Mouse (Mus musculus) CH12.LX (cell line): ENCODE data around the gene Gm4763. TPM values are rescaled to one million over a fixed set of nuclear protein-coding genes. Genes with fewer than 3 reads are reported as not detected.

Source experiments
- DNase-seq: peaks from one replicate; pipeline ENCODE4 v3.0.0-alpha.2; 2013; ENCODE audit errors: extremely low read depth
- H3K27ac ChIP-seq: 2 replicates; pipeline ENCODE4 v1.5.1; 2012; ENCODE audit warnings: low read depth, mild to moderate bottlenecking, control low read depth, moderate library complexity; ENCODE audit not compliant: insufficient read depth
- H3K27me3 ChIP-seq: replicated peaks from 2 replicates; pipeline ENCODE3; 2012; ENCODE audit warnings: inconsistent platforms
- H3K36me3 ChIP-seq, 2 experiments: replicated peaks in 1 of 2; 2 replicates each; pipeline versions ENCODE3 to v1.6.1; 2012; ENCODE audit warnings: inconsistent platforms in 1 of 2, low read length in 1 of 2, mild to moderate bottlenecking in 1 of 2, mixed read lengths in 1 of 2, moderate library complexity in 1 of 2; ENCODE audit not compliant: control insufficient read depth in 1 of 2, insufficient read depth in 1 of 2
- H3K4me1 ChIP-seq, 2 experiments: 2 replicates each; pipeline ENCODE4 v1.6.1; 2012; ENCODE audit warnings: inconsistent platforms in 1 of 2, moderate library complexity in 1 of 2; ENCODE audit not compliant: insufficient read depth in 2 of 2, control insufficient read depth in 1 of 2
- H3K4me2 ChIP-seq: 2 replicates; pipeline ENCODE4 v1.6.1; 2012; ENCODE audit warnings: low read depth, mild to moderate bottlenecking, control low read depth; ENCODE audit not compliant: poor library complexity, insufficient read depth, severe bottlenecking
- H3K4me3 ChIP-seq, 3 experiments: fragments of 150-350 bp in 1 of 3; sonication (generic) in 1 of 3; replicated peaks in 1 of 3; 2 replicates each; pipeline versions ENCODE3 to v1.5.1; 2011 to 2012; ENCODE audit warnings: low read depth in 2 of 3, low read length in 2 of 3, mild to moderate bottlenecking in 2 of 3, moderate library complexity in 2 of 3, control low read depth in 1 of 3, improper control_type of control experiment in 1 of 3, inconsistent platforms in 1 of 3, mixed read lengths in 1 of 3; ENCODE audit not compliant: poor library complexity in 1 of 3
- H3K79me2 ChIP-seq: replicated peaks from 2 replicates; pipeline ENCODE4 v1.6.1; 2012; ENCODE audit warnings: mild to moderate bottlenecking, moderate library complexity; ENCODE audit not compliant: control insufficient read depth, poor library complexity, insufficient read depth, severe bottlenecking; ENCODE audit errors: extremely low read depth
- H3K9ac ChIP-seq: 2 replicates; pipeline ENCODE4 v1.6.1; 2012; ENCODE audit warnings: low read depth, mild to moderate bottlenecking, control low read depth, moderate library complexity; ENCODE audit not compliant: insufficient read depth
- H3K9me3 ChIP-seq: replicated peaks from 2 replicates; pipeline ENCODE3; 2012; ENCODE audit warnings: low read length, inconsistent platforms, mixed read lengths
- CHD1 ChIP-seq: IDR thresholded peaks from 2 replicates; pipeline ENCODE4 v1.6.1; 2012; ENCODE audit warnings: low read depth, low read length, improper control_type of control experiment, inconsistent platforms
- CHD2 ChIP-seq: IDR thresholded peaks from 2 replicates; pipeline ENCODE4 v1.6.1; 2011; ENCODE audit warnings: low read length, improper control_type of control experiment
- CTCF ChIP-seq, 2 experiments: IDR thresholded peaks in 1 of 2; conservative IDR thresholded peaks in 1 of 2; 2 replicates each; pipeline ENCODE4 v1.5.1; 2011 to 2012; ENCODE audit warnings: low read depth in 2 of 2, low read length in 2 of 2, improper control_type of control experiment in 1 of 2, inconsistent platforms in 1 of 2, mild to moderate bottlenecking in 1 of 2, moderate library complexity in 1 of 2
- ELF1 ChIP-seq: IDR thresholded peaks from 2 replicates; pipeline ENCODE4 v1.6.1; 2014; ENCODE audit warnings: low read depth, mild to moderate bottlenecking, inconsistent platforms, low read length, improper control_type of control experiment
- ETS1 ChIP-seq: conservative IDR thresholded peaks from 2 replicates; pipeline ENCODE4 v1.6.1; 2012; ENCODE audit warnings: low read depth, mild to moderate bottlenecking, inconsistent platforms, low read length, improper control_type of control experiment, moderate library complexity
- GABPA ChIP-seq: IDR thresholded peaks from 2 replicates; pipeline ENCODE4 v1.6.1; 2012; ENCODE audit warnings: low read depth, low read length, improper control_type of control experiment, inconsistent platforms; ENCODE audit not compliant: insufficient replicate concordance
- HCFC1 ChIP-seq: IDR thresholded peaks from 2 replicates; pipeline ENCODE4 v1.6.1; 2012; ENCODE audit warnings: low read depth, mild to moderate bottlenecking, inconsistent platforms, low read length, improper control_type of control experiment
- IRF4 ChIP-seq: IDR thresholded peaks from 2 replicates; pipeline ENCODE4 v1.6.1; 2014; ENCODE audit warnings: low read depth, mild to moderate bottlenecking, inconsistent platforms, low read length, improper control_type of control experiment
- JUN ChIP-seq: IDR thresholded peaks from 2 replicates; pipeline ENCODE4 v1.6.1; 2011; ENCODE audit warnings: low read depth, mild to moderate bottlenecking, low read length, improper control_type of control experiment, moderate library complexity; ENCODE audit not compliant: insufficient read depth
- JUND ChIP-seq: conservative IDR thresholded peaks from 2 replicates; pipeline ENCODE4 v1.6.1; 2011; ENCODE audit warnings: low read depth, low read length, improper control_type of control experiment
- MAFK ChIP-seq: IDR thresholded peaks from 2 replicates; pipeline ENCODE4 v1.6.1; 2011; ENCODE audit warnings: low read length, improper control_type of control experiment; ENCODE audit not compliant: insufficient replicate concordance
- MAZ ChIP-seq: IDR thresholded peaks from 2 replicates; pipeline ENCODE4 v1.6.1; 2012; ENCODE audit warnings: low read depth, mild to moderate bottlenecking, inconsistent platforms, low read length, improper control_type of control experiment, moderate library complexity
- MXI1 ChIP-seq: IDR thresholded peaks from 2 replicates; pipeline ENCODE4 v1.6.1; 2011; ENCODE audit warnings: mild to moderate bottlenecking, low read depth, low read length, improper control_type of control experiment
- MYC ChIP-seq: IDR thresholded peaks from 2 replicates; pipeline ENCODE4 v1.6.1; 2011; ENCODE audit warnings: low read depth, mild to moderate bottlenecking, improper control_type of control experiment, low read length
- NELFE ChIP-seq: IDR thresholded peaks from 2 replicates; pipeline ENCODE4 v1.6.1; 2011; ENCODE audit warnings: low read depth, low read length, improper control_type of control experiment
- NRF1 ChIP-seq: IDR thresholded peaks from 2 replicates; pipeline ENCODE4 v1.6.1; 2014; ENCODE audit warnings: low read depth, mild to moderate bottlenecking, inconsistent platforms, low read length, improper control_type of control experiment, moderate library complexity
- POLR2A ChIP-seq: IDR thresholded peaks from 2 replicates; pipeline ENCODE4 v1.6.1; 2011; ENCODE audit warnings: low read depth, mild to moderate bottlenecking, improper control_type of control experiment, low read length
- POLR2AphosphoS2 ChIP-seq: IDR thresholded peaks from 2 replicates; pipeline ENCODE4 v1.6.1; 2011; ENCODE audit warnings: low read depth, low read length, improper control_type of control experiment
- RAD21 ChIP-seq: IDR thresholded peaks from 2 replicates; pipeline ENCODE4 v1.6.1; 2011; ENCODE audit warnings: low read depth, mild to moderate bottlenecking, low read length, improper control_type of control experiment, moderate library complexity
- RCOR1 ChIP-seq: conservative IDR thresholded peaks from 2 replicates; pipeline ENCODE4 v1.6.1; 2012; ENCODE audit warnings: low read depth, mild to moderate bottlenecking, inconsistent platforms, low read length, improper control_type of control experiment
- SIN3A ChIP-seq: IDR thresholded peaks from 2 replicates; pipeline ENCODE4 v1.6.1; 2012; ENCODE audit warnings: low read length, improper control_type of control experiment, inconsistent platforms
- SMC3 ChIP-seq: IDR thresholded peaks from 2 replicates; pipeline ENCODE4 v1.6.1; 2011; ENCODE audit warnings: low read depth, low read length, improper control_type of control experiment
- TBP ChIP-seq: conservative IDR thresholded peaks from 2 replicates; pipeline ENCODE4 v1.6.1; 2011; ENCODE audit warnings: low read depth, low read length, improper control_type of control experiment
- TCF12 ChIP-seq: IDR thresholded peaks from 2 replicates; pipeline ENCODE4 v1.6.1; 2014; ENCODE audit warnings: low read depth, mild to moderate bottlenecking, inconsistent platforms, low read length, improper control_type of control experiment
- USF1 ChIP-seq: IDR thresholded peaks from 2 replicates; pipeline ENCODE4 v1.6.1; 2014; ENCODE audit warnings: low read depth, mild to moderate bottlenecking, inconsistent platforms, low read length, improper control_type of control experiment
- USF2 ChIP-seq: conservative IDR thresholded peaks from 2 replicates; pipeline ENCODE4 v1.6.1; 2011; ENCODE audit warnings: low read depth, low read length, improper control_type of control experiment
- ZC3H11A ChIP-seq: IDR thresholded peaks from 2 replicates; pipeline ENCODE4 v1.6.1; 2012; ENCODE audit warnings: low read depth, mild to moderate bottlenecking, inconsistent platforms, low read length, improper control_type of control experiment
- ZMIZ1 ChIP-seq: IDR thresholded peaks from 2 replicates; pipeline ENCODE4 v1.6.1; 2012; ENCODE audit warnings: low read depth, mild to moderate bottlenecking, inconsistent platforms, low read length, improper control_type of control experiment
- dilution Hi-C: fragments of 300-500 bp; cut with MboI; formaldehyde crosslinking; loops from 2 replicates; pipeline ENCODE4 v1.14.3; 2020; ENCODE audit warnings: low sequenced_read_pairs; ENCODE audit not compliant: extremely low pct_unique_long_range_greater_than_20kb, extremely low pct_ligation_motif_present
- in situ Hi-C: fragments of 300-500 bp; cut with MboI; formaldehyde crosslinking; loops from 3 replicates; pipeline ENCODE4 v1.14.3; 2019; ENCODE audit warnings: low sequenced_read_pairs, low pct_ligation_motif_present, low pct_unique_long_range_greater_than_20kb, mixed read lengths
- polyA plus RNA-seq: library from polyadenylated mRNA; unstranded; fragments of >175 nt; gene quantifications from 2 replicates; pipeline ENCODE4 v1.2.1, GENCODE M21; 2012; ENCODE audit warnings: low read depth; ENCODE audit not compliant: insufficient read length
- total RNA-seq, 2 experiments: library from RNA; depleted of rRNA; stranded (reverse); fragments of 300-350 nt in 1 of 2; fragments of >200 nt in 1 of 2; gene quantifications; 2 replicates each; pipeline ENCODE4 v1.2.3; 2012 to 2014

Gm4763 gene
- total and polyA plus RNA-seq, 3 experiments: not detected

- dilution Hi-C loops: no loop called here
- H3K4me3 ChIP-seq: no peak overlapping the region
- no peak for TF ChIP-seq POLR2A
- TF ChIP-seq USF2: no peak
- no peak for TF ChIP-seq MXI1
- no peak for TF ChIP-seq NELFE
- no peak for TF ChIP-seq POLR2AphosphoS2
- no peak for TF ChIP-seq TBP
- TF ChIP-seq JUND: no peak
- TF ChIP-seq JUN: no peak
- no peak for TF ChIP-seq SMC3
- no peak for TF ChIP-seq MYC
- TF ChIP-seq HCFC1: no peak
- TF ChIP-seq USF1: no peak
- no peak for TF ChIP-seq RAD21
- no peak for TF ChIP-seq TCF12
- no peak for TF ChIP-seq RCOR1
- TF ChIP-seq ELF1: no peak
- TF ChIP-seq ETS1: no peak
- TF ChIP-seq NRF1: no peak
- TF ChIP-seq MAFK: no peak
- TF ChIP-seq CHD2: no peak
- TF ChIP-seq, all 38 proteins: peak for 0
- in situ Hi-C loops: no loop called here
- Histone ChIP-seq H3K4me2 (no peak overlapping the region), H3K27ac (no peak overlapping the region), H3K9me3 (no peaks in the 10 kb centered on the region), H3K79me2 (no peaks in the 10 kb centered on the region), H3K36me3 (no peaks in the 10 kb centered on the region), H3K4me1 (no peaks in the 10 kb centered on the region), H3K9ac (no peak overlapping the region), H3K27me3 (peaks cover 82% of the 10 kb centered on the region)
- DNase-seq: no peak
These were observed 34.5 kb upstream of the Gm4763 start for GRCm38 (mm10) chr7:24761161-24761560.

DNA sequence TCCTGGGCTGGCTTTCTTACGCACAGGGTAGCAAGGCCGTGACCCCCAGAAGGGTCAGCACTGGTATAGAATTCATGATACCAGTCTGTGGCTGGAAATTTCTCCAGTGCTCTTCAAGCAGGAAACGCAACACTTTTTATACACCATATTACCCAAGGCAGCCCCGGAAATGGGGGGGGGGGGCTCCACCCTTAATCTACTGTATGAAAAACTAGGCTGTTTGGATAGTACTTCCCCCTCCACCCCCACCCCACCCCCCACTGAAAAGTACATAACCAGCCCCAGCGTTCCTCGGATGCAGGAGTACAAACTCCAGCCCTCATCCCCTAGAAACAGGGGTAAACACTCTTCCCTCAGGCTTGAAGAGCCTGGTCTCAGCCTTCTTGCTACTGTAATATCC, 33.5 kb upstream of the Gm4763 start, which contains the start of gene Cd177:
Gene Cd177 (minus strand): TSS at position 101 of the 400 bp plus-strand sequence.
- no peaks in the 10 kb centered on the region for H3K79me2 ChIP-seq
- dilution Hi-C loops: no loop called here
- DNase-seq: no peak
- peaks cover 75% of the 10 kb centered on the region for H3K27me3 ChIP-seq
- H3K36me3 ChIP-seq: no peaks in the 10 kb centered on the region
- no peak for TF ChIP-seq MAZ
- no peak for TF ChIP-seq CHD1
- TF ChIP-seq CTCF (conservative IDR thresholded peaks at IDR 0.05 in 1 of 2, IDR thresholded peaks at IDR 0.05 in 1 of 2; ENCODE audit: low read depth in 2 of 2, low read length in 2 of 2): no peak
- no peak for TF ChIP-seq MXI1
- TF ChIP-seq ZMIZ1: no peak
- TF ChIP-seq ZC3H11A: no peak
- no peak for TF ChIP-seq POLR2A
- no peak for TF ChIP-seq USF1
- no peak for TF ChIP-seq JUND
- no peak for TF ChIP-seq USF2
- no peak for TF ChIP-seq IRF4
- no peak for TF ChIP-seq CHD2
- no peak for TF ChIP-seq NELFE
- TF ChIP-seq SMC3: no peak
- TF ChIP-seq POLR2AphosphoS2: no peak
- TF ChIP-seq GABPA: no peak
- TF ChIP-seq ETS1: no peak
- TF ChIP-seq HCFC1: no peak
- no peak for TF ChIP-seq SIN3A
- H3K4me2 ChIP-seq: no peak within 1 kb of the TSS
- H3K4me3 ChIP-seq: no peak within 1 kb of the TSS
- no peaks in the 10 kb centered on the region for H3K9me3 ChIP-seq
- H3K4me1 ChIP-seq: no peaks in the 10 kb centered on the region
- H3K27ac ChIP-seq: no peak within 1 kb of the TSS
- in situ Hi-C loops: no loop called here
- H3K9ac ChIP-seq: no peak within 1 kb of the TSS
